Mouse (Mus musculus) CH12.LX (cell line): ENCODE measurements around the gene Fos.

Source experiments
- BHLHE40 ChIP-seq: IDR thresholded peaks from 2 replicates; pipeline ENCODE4 v1.6.1; 2011; ENCODE audit warnings: mild to moderate bottlenecking, low read depth, low read length, improper control_type of control experiment
- CTCF ChIP-seq, 2 experiments: IDR thresholded peaks in 1 of 2; conservative IDR thresholded peaks in 1 of 2; 2 replicates each; pipeline ENCODE4 v1.5.1; 2011 to 2012; ENCODE audit warnings: low read depth in 2 of 2, low read length in 2 of 2, improper control_type of control experiment in 1 of 2, inconsistent platforms in 1 of 2, mild to moderate bottlenecking in 1 of 2, moderate library complexity in 1 of 2
- ELF1 ChIP-seq: IDR thresholded peaks from 2 replicates; pipeline ENCODE4 v1.6.1; 2014; ENCODE audit warnings: low read depth, mild to moderate bottlenecking, inconsistent platforms, low read length, improper control_type of control experiment
- POLR2A ChIP-seq: IDR thresholded peaks from 2 replicates; pipeline ENCODE4 v1.6.1; 2011; ENCODE audit warnings: low read depth, mild to moderate bottlenecking, improper control_type of control experiment, low read length
- POLR2AphosphoS2 ChIP-seq: IDR thresholded peaks from 2 replicates; pipeline ENCODE4 v1.6.1; 2011; ENCODE audit warnings: low read depth, low read length, improper control_type of control experiment
- UBTF ChIP-seq: IDR thresholded peaks from 2 replicates; pipeline ENCODE4 v1.6.1; 2012; ENCODE audit warnings: low read depth, mild to moderate bottlenecking, inconsistent platforms, low read length, improper control_type of control experiment, moderate library complexity

DNA sequence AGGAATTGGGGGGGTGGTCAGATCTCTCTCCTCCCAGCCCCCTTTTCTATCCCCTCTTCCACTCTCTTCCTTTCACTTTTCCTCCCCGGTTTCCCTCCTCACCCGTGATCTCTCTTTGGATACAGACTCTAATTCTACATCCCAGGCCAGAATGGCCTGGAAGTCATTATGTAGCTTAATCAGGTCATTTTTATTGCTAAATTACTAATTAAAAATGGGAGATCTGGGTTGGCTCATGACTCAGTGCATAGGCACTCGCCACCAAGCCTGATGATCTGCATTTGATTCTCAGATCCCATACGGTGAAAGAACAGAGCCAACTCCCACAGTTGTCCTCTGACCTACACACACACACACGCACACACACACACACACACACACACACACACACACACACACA, 39.2 kb upstream of the Fos start:
- TF ChIP-seq CTCF (conservative IDR thresholded peaks at IDR 0.05 in 1 of 2, IDR thresholded peaks at IDR 0.05 in 1 of 2; ENCODE audit: low read depth in 2 of 2, low read length in 2 of 2) (no peak), ELF1 (no peak), BHLHE40 (no peak), POLR2AphosphoS2 (no peak), POLR2A (no peak), UBTF (no peak)
